Mouse (Mus musculus): Measurements from ENCODE around the gene Rpl27.

DNA sequence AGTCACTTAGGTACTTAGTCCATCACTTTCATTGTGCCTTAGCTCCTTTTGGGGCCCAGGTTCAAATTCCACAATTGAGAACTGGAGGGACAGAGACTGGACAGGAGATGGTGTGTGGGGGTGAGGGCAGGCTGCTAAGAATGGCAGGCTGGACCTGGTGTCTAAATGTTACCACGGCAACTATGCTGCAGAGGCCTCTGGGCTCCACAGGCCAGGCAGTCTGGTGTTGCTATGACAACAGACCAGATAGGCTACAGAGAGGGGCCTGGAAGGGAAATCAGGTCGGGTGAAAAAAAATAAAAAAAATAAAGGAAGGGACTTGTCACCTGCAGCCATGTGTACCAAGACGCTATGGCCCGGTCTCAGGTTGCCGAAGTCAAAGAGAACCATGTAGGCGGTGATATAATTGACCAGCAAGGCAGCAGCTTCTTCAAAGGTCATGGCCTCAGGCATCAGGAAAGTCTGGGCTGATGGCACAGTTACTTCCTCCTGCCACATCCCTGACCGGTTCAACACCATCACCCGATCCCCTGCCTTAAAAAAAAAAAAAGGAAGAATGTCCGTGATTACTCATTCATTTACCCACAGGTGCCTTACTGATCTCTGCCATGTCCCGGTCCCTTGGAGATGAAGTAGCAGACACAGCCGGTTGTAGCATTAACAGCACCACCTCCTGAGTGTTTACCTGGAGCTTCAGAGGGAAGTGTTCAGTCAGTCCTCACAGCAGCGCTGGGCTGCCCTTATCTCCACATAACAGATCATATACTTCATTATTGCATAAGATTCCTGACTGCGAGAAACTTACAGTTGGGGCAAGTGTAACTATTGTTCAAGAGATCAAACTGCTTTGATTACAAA is 20.7 kb downstream of the Rpl27 start:
- TF ChIP-seq CHD2 (IDR thresholded peaks at IDR 0.05; ENCODE audit: low read depth, low read length) (no peak), HCFC1 (IDR thresholded peaks at IDR 0.05; ENCODE audit: borderline replicate concordance, insufficient read depth, low read length) (no peak)
